Comparison of ENCODE assay signal across 8 mouse cellular contexts in genomic region chr4:151044037-151044943, GRCm38 (mm10). TPM values are rescaled to one million over a fixed set of nuclear protein-coding genes. Genes with fewer than 3 reads are reported as not detected.
DNase-seq lines count a peak whose midpoint lies in the region; ATAC-seq and TF ChIP-seq lines count a peak whose summit lies in the region.

Per3 (minus strand) TSS chr4:151044665.

- ATAC-seq in activated CD4-positive, CD25-positive, alpha-beta regulatory T cell, adult 4 months = peak; percentile 76

- H3K4me1 ChIP-seq in cortical plate, adult 2 months (ENCODE audit: control insufficient read depth, insufficient read depth, low read length) = peaks cover 2% of the 10 kb centered on the region
- peaks cover 45% of the 10 kb centered on the region for H3K4me1 ChIP-seq in megakaryocyte, embryonic 14.5 days

- no peaks in the 10 kb centered on the region for H3K9me3 ChIP-seq in megakaryocyte, embryonic 14.5 days

- peak; percentile 99 for DNase-seq in gastrocnemius, adult 8-10 months (ENCODE audit: low spot score in 2 of 2)
- peak; percentile 49 for DNase-seq in hindlimb bud, embryonic 11.5 days (ENCODE audit: extremely low spot score, low read depth, low spot score)
- peak; percentile 93 to 97 for DNase-seq in left cerebral cortex, adult 8-10 months (ENCODE audit: low spot score in 2 of 2)
- peak; percentile 98 for DNase-seq in right cerebral cortex, postnatal 10 days (ENCODE audit: low spot score in 2 of 2)
- peak; percentile 98 for DNase-seq in urinary bladder, postnatal 25 days (ENCODE audit: low spot score)

- H3K36me3 ChIP-seq in megakaryocyte, embryonic 14.5 days (replicated peaks; ENCODE audit: low read length) = peaks cover 54% of the 10 kb centered on the region

- no peak for TF ChIP-seq CTCF in cortical plate, adult 2 months (IDR thresholded peaks at IDR 0.05; ENCODE audit: extremely low read depth, insufficient read depth, low read length)

- peak within 1 kb of the TSS; percentile 61 for H3K4me3 ChIP-seq in cortical plate, adult 2 months (ENCODE audit: insufficient read depth, low read length)
- peak within 1 kb of the TSS; percentile 97 for H3K4me3 ChIP-seq in megakaryocyte, embryonic 14.5 days (replicated peaks)

- no peaks in the 10 kb centered on the region for H3K27me3 ChIP-seq in megakaryocyte, embryonic 14.5 days (replicated peaks)

- peak; percentile 65; the same call in 1 of the 2 replicates for TF ChIP-seq POLR2A in cortical plate, adult 2 months (IDR thresholded peaks at IDR 0.05; ENCODE audit: extremely low read depth, insufficient read depth, low read length)

- peak within 1 kb of the TSS; percentile 97 for H3K27ac ChIP-seq in cortical plate, adult 2 months (ENCODE audit: insufficient read depth, low read length)

RNA-seq across cellular contexts. Expression of gene Per3, which starts in this region (rescaled TPM):
- polyA plus RNA-seq in activated CD4-positive, CD25-positive, alpha-beta regulatory T cell, adult 4 months (2017; shearing (Covaris generic)) = 1 to 10 TPM; 3.3 to 4.7 TPM
- 42.8 and 48.1 TPM in 2 replicates for polyA plus RNA-seq in cortical plate, adult 2 months (2012; rRNA removed)
- 10 to 100 TPM in 3 of 4 experiments, 1 to 10 TPM in 1; 6.5 to 14.8 (median 11.6) TPM for total RNA-seq in gastrocnemius, adult 8-10 months (2022)
- 10 to 100 TPM; 32.3 to 36.5 (median 34.3) TPM for total RNA-seq in left cerebral cortex, adult 8-10 months (2022)
- 8.0 and 11.8 TPM in 2 replicates for polyA plus RNA-seq in megakaryocyte, embryonic 14.5 days (2012; ENCODE audit: insufficient read depth, low replicate concordance)

Comparison
In these comparisons a context has a peak if more than half of its experiments do, and no peak if none do; other contexts are left out.
1. Peak in every context shown above with its lines: DNase-seq, ATAC-seq, H3K4me3 ChIP-seq and H3K27ac ChIP-seq.
2. DNase-seq: peak in every context shown above with its lines; median percentile 99 in gastrocnemius, adult 8-10 months; 98 in right cerebral cortex, postnatal 10 days; 98 in urinary bladder, postnatal 25 days; 95 in left cerebral cortex, adult 8-10 months; 49 in hindlimb bud, embryonic 11.5 days.